Mouse (Mus musculus) kidney, embryonic 16.5 days (tissue): Measurements from ENCODE around the gene Babam1. TPM values are rescaled to one million over a fixed set of nuclear protein-coding genes. Genes with fewer than 3 reads are reported as not detected.
A peak's percentile ranks its signal among the peaks of the same experiment; 100 is the strongest.
"Not testable (repeated sequence)": the region's sequence is repeated elsewhere in the genome, so short reads cannot be mapped to it uniquely, and the experiment has no call there.

Experiments
- ATAC-seq: fragments of 200-750 bp; cut with Nextera tagmentation; 2 replicates; pipeline ENCODE4 v1.8.0; 2017; ENCODE audit warnings: moderate TSS enrichment; ENCODE audit not compliant: low FRiP score, low TSS enrichment
- H3K27ac ChIP-seq: fragments of 300-500 bp; sonication (generic); 2 replicates; pipeline ENCODE4 v1.5.1; 2014; ENCODE audit warnings: low read length
- H3K27me3 ChIP-seq: fragments of 300-500 bp; sonication (generic); 2 replicates; pipeline ENCODE4 v1.6.1; 2014; ENCODE audit warnings: low read length, control low read depth, mixed read lengths; ENCODE audit not compliant: insufficient read depth
- H3K36me3 ChIP-seq: fragments of 300-500 bp; sonication (generic); 2 replicates; pipeline ENCODE4 v1.6.1; 2014; ENCODE audit warnings: low read length, control low read depth, mixed read lengths; ENCODE audit not compliant: insufficient read depth
- H3K4me1 ChIP-seq: fragments of 300-500 bp; sonication (generic); 2 replicates; pipeline ENCODE4 v1.6.1; 2014; ENCODE audit warnings: low read length, control low read depth, mixed read lengths; ENCODE audit not compliant: insufficient read depth
- H3K4me2 ChIP-seq: fragments of 300-500 bp; sonication (generic); replicated peaks from 2 replicates; pipeline ENCODE4 v1.6.1; 2014; ENCODE audit warnings: low read depth, low read length
- H3K4me3 ChIP-seq: fragments of 300-500 bp; sonication (generic); 2 replicates; pipeline ENCODE4 v1.5.1; 2014; ENCODE audit warnings: mild to moderate bottlenecking, low read length
- H3K9ac ChIP-seq: fragments of 300-500 bp; sonication (generic); replicated peaks from 2 replicates; pipeline ENCODE4 v1.6.1; 2014; ENCODE audit warnings: low read length
- H3K9me3 ChIP-seq: fragments of 300-500 bp; sonication (generic); 2 replicates; pipeline ENCODE4 v1.6.1; 2016; ENCODE audit warnings: low read length, control low read depth
- WGBS: fragments of 180-500 bp; shearing (Covaris S2); extraction: QIAGEN DNeasy Blood & Tissue Kit; methylation state at CpG from one replicate; pipeline ENCODE4 v1.1.7; 2014; 5-methylcytosine and 5-hydroxymethylcytosine counted together
- polyA plus RNA-seq: library from polyadenylated mRNA; unstranded; fragments of >200 nt; fragmentation: Nextera tagmentation; extraction: Ambion mirVana; gene quantifications from 2 replicates; pipeline ENCODE4 v1.2.1, GENCODE M21; 2015

Gene Babam1
- polyA plus RNA-seq, 1 experiment from 2014 or later = 120 TPM

DNA sequence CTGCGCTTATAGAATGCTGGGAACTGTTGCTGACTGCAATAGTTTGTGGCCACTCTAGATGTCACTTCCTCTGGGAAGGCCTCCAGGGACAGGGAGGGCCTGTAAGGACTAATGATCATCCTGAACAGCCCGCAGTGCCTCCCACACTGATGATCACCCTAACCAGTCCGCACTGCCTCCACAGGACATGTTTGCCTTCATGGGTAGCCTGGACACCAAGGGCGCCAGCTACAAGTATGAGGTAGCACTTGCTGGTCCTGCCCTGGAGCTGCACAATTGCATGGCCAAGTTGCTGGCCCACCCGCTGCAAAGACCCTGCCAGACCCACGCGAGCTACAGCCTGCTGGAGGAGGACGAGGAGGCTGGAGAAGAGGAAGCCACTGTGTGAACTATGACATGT is 7.3 kb downstream of the Babam1 start:
- Histone ChIP-seq H3K9ac (no peak overlapping the region), H3K4me2 (no peak overlapping the region), H3K4me1 (peaks cover 19% of the 10 kb centered on the region), H3K27me3 (no peaks in the 10 kb centered on the region), H3K36me3 (peaks cover 37% of the 10 kb centered on the region), H3K4me3 (no peak overlapping the region), H3K27ac (no peak overlapping the region), H3K9me3 (no peaks in the 10 kb centered on the region)
- 93% methylated on average over 8 of the region's 8 CpGs for WGBS
- ATAC-seq = no peak

DNA sequence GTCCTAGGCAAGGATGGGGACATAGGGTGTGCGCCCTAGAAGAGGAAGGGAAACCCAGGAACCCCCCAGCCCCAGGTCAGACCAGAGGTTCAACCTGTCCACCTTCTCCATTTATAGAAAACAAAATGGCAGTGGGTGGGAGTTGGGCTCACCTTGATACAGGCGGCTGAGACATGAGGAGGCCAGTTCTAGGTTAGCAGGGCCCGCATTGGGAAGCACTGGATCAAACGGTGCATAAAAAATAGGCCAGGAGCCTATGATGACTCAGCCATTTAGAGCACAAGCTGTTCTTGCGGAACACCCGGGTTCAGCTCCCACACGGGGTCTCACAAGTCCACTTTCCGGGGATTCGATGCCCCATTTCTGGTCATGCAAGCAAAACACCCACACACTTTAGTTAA is 8.3 kb downstream of the Babam1 start:
- H3K4me1 ChIP-seq = peaks cover 19% of the 10 kb centered on the region
- no peak overlapping the region for H3K27ac ChIP-seq
- peak overlapping the region; percentile 94; the same call in 1 of the 2 replicates for H3K4me2 ChIP-seq

DNA sequence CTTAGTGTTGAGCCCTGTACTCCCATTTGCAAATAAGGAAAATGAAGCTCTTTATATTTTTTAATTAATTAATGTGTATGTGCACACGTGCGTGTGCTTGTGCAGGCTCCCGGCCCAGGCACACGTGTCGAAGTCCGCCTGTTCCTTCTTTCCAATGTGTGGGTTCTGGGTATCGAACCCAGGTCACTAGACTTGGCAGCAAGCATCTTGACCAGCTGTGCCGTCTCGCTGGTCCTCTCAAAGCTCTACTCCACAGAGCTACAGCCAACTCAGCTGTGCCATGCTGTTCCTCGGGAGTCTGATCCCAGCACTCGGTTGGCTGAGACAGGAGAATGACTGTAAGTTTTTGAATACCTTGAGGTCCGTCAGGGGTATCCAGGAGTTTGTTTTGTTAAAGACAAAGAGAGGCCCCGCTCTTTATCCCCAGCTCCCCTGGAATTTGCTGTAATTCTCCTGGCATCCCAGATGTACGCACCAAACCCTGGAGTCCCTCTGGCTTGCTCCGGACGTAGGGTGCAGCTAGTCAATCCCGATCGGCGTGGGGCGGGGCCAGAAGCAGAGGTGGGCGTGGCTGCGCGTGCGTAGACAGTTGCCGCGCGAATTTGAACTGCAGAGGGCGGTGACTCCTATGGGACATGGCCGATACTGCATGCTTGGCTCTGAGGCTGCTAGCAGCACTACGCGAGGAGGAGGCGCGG is 8.9 kb downstream of the Babam1 start, which contains the start of gene Ankle1:
TSS of gene Ankle1 (plus strand) at position 610 of the 698 bp plus-strand sequence.
- peak within 1 kb of the TSS; percentile 80 for H3K27ac ChIP-seq
- peak within 1 kb of the TSS; percentile 94 for H3K4me2 ChIP-seq
- no peaks in the 10 kb centered on the region for H3K9me3 ChIP-seq
- H3K4me3 ChIP-seq = peak within 1 kb of the TSS; percentile 80
- no peaks in the 10 kb centered on the region for H3K27me3 ChIP-seq
- H3K9ac ChIP-seq = peak within 1 kb of the TSS; percentile 84
- WGBS = 17% methylated on average over 33 of the region's 33 CpGs
- ATAC-seq = peak; percentile 91
- peaks cover 19% of the 10 kb centered on the region for H3K4me1 ChIP-seq
- peaks cover 36% of the 10 kb centered on the region for H3K36me3 ChIP-seq

More for the DNA sequence above, 8.3 kb downstream of the Babam1 start:
- Histone ChIP-seq H3K27me3 (no peaks in the 10 kb centered on the region), H3K36me3 (peaks cover 39% of the 10 kb centered on the region), H3K9ac (no peak overlapping the region), H3K4me3 (peak overlapping the region; percentile 80; the same call in 1 of the 2 replicates), H3K9me3 (no peaks in the 10 kb centered on the region)
- no peak for ATAC-seq
- WGBS = 62% methylated on average over 9 of the region's 9 CpGs

DNA sequence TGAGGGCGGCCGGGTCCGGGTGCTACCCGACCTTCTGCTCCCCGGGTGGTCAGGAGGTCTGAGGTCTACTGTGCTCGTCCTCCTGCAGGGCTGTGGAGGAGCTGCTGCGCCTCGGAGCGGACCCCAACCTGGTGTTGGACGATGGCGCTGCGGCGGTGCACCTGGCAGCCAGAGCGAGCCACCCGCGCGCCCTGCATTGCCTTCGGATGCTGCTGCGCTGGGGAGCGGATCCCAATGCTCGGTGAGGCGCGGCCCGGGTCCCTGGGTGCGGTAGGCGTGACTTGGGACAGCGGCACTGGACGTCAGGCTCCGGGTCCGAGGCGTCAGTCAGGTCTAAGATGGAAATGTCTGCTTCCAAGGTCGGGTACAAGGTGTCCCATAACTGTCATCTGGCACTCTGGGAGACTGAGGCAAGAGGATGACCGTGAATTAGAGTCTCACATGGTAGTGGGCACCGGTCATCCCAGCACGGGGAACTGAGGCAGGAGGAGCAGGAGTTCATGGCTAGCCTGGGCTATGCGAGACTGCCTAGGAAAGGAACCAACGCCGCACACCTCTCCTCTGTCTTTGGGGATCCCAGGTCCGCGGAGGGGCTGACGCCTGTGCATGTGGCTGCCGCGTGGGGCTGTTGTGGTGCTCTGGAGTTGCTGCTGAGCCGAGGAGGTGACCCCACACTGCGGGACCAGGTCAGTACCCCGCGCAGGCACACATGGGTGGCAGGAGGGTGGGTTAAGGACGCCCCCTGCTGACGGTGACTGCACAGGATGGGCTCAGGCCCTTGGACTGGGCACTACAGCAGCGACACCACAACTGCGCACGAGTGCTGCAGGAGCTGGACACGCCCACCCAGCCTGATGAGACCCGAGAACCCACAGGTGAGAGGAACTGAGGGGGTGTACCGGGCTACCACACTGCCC is 9.7 kb downstream of the Babam1 start:
- Histone ChIP-seq H3K9ac (peak overlapping the region; percentile 84), H3K4me1 (peaks cover 20% of the 10 kb centered on the region), H3K9me3 (no peaks in the 10 kb centered on the region), H3K27me3 (no peaks in the 10 kb centered on the region), H3K27ac (peak overlapping the region; percentile 61; the same call in 1 of the 2 replicates), H3K4me2 (peak overlapping the region; percentile 94), H3K36me3 (peaks cover 30% of the 10 kb centered on the region), H3K4me3 (peak overlapping the region; percentile 80)
- peak; percentile 89 for ATAC-seq
- WGBS = under 1% methylated on average over 55 of the region's 55 CpGs

DNA sequence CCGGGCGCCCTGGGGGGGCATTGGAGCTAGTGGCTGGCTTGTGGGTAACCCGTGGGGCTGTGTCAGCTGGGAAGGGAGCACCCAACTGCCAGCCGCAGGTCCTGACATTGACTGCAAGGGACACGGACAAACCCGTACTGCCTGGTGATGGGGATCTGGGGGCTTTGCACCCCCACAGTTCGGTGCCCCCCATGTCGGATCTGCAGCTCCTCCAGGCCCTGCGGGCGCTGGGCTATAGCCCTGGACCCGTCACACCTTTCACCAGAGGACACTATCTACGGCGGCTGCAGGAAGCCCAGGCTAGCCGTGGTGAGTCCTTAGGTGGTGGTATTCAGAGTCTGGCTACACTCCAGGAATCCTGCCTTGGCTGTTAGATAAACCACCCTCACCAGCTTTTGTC is 10.8 kb downstream of the Babam1 start:
- Histone ChIP-seq H3K4me1 (peaks cover 27% of the 10 kb centered on the region), H3K9ac (no peak overlapping the region), H3K27ac (no peak overlapping the region), H3K4me3 (no peak overlapping the region), H3K36me3 (peaks cover 30% of the 10 kb centered on the region), H3K9me3 (no peaks in the 10 kb centered on the region), H3K4me2 (peak overlapping the region; percentile 94), H3K27me3 (no peaks in the 10 kb centered on the region)
- WGBS = 90% methylated on average over 14 of the region's 14 CpGs
- ATAC-seq = no peak

DNA sequence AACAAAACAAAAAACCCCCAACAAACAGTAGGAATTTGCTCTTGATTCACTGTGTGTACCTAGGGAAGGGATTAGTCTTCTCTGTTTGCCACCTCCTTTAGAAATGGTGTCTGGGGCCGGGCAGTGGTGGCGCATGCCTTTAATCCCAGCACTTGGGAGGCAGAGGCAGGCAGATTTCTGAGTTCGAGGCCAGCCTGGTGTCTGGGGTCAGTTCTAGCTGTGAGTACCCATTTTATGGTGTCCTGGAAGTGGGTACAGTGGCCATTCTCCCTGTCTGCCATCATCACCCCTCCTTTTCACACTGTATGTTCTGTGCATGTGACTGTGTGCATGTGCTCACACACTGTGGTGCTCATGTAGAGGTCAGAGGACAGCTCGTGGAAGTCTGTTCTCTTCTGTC is 11.6 kb downstream of the Babam1 start:
- Histone ChIP-seq H3K9ac (no peak overlapping the region), H3K36me3 (peaks cover 30% of the 10 kb centered on the region), H3K4me2 (no peak overlapping the region), H3K4me1 (peaks cover 27% of the 10 kb centered on the region), H3K4me3 (no peak overlapping the region), H3K27ac (no peak overlapping the region), H3K27me3 (no peaks in the 10 kb centered on the region), H3K9me3 (no peaks in the 10 kb centered on the region)
- WGBS = 89% methylated on average over 4 of the region's 4 CpGs
- no peak for ATAC-seq

DNA sequence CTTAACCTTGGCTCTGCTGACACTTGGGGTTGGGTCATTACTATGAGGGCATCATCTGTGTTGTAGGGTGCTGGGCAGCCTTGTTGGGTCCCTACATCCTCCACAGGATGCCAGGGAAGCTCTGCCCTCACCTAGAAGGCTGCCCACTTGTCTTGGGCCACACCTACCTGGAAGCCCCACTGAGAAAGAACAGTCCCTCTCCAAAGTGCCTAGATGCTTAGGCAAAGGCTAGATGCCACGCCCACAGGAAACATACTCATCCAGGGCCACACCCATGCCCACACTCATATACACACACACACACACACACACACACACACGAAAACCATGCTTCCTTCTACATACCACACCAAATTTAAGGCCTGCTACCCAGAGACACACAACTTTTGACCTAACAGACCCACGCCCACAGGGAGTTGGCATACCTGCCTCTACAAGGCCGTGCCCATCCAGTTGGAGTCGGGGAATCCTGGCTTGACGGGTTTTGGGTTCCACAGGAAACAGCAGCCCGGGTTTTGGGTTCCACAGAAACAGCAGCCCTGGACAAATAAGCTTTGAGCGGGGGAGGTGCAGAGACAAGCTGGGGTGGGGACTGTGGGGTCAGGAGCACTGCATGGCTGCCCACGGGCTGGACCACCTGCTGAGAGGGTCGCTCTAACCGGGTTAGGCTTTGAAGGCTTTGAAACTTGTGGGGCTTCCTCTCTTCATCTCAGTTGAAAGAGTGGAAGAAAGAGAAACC is 15.0 kb downstream of the Babam1 start:
- H3K27ac ChIP-seq = no peak overlapping the region
- no peak overlapping the region for H3K4me3 ChIP-seq
- peaks cover 18% of the 10 kb centered on the region for H3K4me1 ChIP-seq
- WGBS = 29% methylated on average over 11 of the region's 11 CpGs
- H3K36me3 ChIP-seq = peaks cover 30% of the 10 kb centered on the region
- H3K9ac ChIP-seq = no peak overlapping the region
- no peak overlapping the region for H3K4me2 ChIP-seq
- no peaks in the 10 kb centered on the region for H3K9me3 ChIP-seq
- H3K27me3 ChIP-seq = peaks cover 3% of the 10 kb centered on the region; the same call in 1 of the 2 replicates
- peak; percentile 64; the same call in 1 of the 2 replicates for ATAC-seq

DNA sequence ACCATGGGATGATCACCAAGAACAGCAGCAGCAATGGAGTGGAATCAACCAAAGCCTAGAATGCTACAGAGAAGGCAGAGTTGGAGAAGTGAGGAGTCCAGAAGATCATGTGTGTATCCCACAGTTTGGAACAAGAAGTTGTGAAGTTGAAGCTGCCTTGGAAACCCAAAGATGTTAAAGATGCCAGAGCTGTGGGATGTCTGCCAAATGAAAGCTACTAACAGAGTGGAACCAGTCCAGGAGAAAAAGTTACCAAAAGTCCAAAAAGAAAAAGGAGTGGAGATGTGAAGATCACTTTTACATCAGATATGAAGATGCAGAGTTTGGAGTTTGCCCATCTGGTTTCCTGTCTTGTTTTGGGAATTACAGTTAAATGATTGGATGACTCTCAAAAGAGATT is 25.5 kb downstream of the Babam1 start:
- Histone ChIP-seq H3K27ac (no peak overlapping the region), H3K36me3 (no peaks in the 10 kb centered on the region), H3K9ac (no peak overlapping the region), H3K4me2 (no peak overlapping the region), H3K4me3 (no peak overlapping the region), H3K4me1 (no peaks in the 10 kb centered on the region), H3K9me3 (no peaks in the 10 kb centered on the region; the same call in 1 of the 2 replicates), H3K27me3 (no peaks in the 10 kb centered on the region)
- ATAC-seq = no peak

DNA sequence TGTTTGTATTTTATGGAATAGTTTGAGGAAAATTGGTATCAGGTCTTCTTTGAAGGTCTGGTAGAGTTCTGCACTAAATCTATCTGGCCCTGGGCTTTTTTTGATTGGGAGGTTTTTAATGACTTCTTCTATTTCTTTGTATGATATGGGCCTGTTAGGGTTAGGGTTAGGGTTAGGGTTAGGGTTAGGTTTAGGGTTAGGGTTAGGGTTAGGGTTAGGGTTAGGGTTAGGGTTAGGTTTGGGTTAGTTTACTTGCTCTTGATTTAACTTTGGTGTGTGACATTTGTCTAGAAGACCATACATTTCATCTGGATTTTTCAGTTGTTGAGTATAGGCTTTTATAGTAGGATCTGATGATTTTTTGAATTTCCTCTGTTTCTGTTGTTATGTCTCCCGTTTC is 36.3 kb downstream of the Babam1 start:
- not testable (repeated sequence) for H3K27me3 ChIP-seq, H3K27ac ChIP-seq, H3K4me3 ChIP-seq

More for the DNA sequence above, 36.3 kb downstream of the Babam1 start:
- H3K4me1 ChIP-seq, H3K4me2 ChIP-seq, H3K9me3 ChIP-seq, H3K9ac ChIP-seq, ATAC-seq, H3K36me3 ChIP-seq: not testable (repeated sequence)
- WGBS = 80% methylated on average over 1 of the region's 1 CpGs
